23 mouse cellular contexts compared by ENCODE assay signal in the genomic region with DNA sequence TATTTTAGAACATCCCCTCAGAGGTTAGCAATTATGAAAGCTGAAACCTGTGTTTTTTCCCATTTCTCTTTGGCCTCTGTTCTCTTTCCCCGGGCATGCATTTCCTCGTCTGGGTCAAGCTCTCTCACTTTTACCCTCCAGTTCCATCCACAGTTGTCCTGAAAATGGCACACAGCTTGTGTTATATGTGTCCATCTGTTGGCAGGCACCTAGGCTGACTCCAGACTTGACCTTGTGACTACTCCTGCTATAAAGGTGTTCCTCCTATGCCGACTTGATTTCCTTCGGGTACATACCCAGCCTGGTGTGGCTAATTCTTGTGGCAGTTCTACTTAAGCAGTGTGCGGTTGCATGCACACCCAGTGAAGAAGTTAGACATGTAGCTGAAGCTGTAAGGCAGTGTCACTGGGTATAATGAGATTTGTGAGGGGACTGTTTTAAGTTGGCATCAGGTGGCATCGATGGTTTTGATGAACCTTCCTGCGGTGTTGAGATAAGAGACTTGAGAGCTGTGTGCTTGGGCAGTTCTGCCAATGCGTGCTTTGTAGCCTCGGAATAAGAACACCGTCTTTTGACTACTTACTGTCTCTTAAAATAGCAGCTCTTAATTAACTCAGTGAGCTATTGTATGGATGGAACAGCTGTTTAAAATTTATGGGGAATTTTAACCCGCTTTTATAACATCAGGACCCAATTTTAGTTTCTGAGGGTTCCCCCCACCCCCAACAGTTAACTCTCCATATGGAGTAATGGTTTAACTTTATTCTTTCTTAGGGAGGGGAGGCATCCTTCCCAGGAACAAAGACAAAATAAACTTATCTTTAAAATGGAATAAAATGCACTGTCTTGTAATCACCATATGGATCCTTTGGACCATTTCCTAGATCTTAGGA.
DNase-seq lines count a peak whose midpoint lies in the region; ATAC-seq and TF ChIP-seq lines count a peak whose summit lies in the region.
"Had no signal": no experiment of that assay in that cellular context is flagged by ENCODE, and none has a peak within 500 bp of the region (broad histone marks: within the 10 kb centered on the region; RNA-seq: fewer than 3 reads in every experiment).

No protein-coding gene starts in this region.

- H3K36me3 ChIP-seq in forebrain, embryonic 15.5 days = peaks cover 20% of the 10 kb centered on the region
- H3K36me3 ChIP-seq in forebrain, embryonic 12.5 days (replicated peaks) = peaks cover 35% of the 10 kb centered on the region
- H3K36me3 ChIP-seq in liver, embryonic 16.5 days (ENCODE audit: control insufficient read depth, insufficient read depth) = no peaks in the 10 kb centered on the region
- peaks cover 17% of the 10 kb centered on the region; the same call in 1 of the 2 replicates for H3K36me3 ChIP-seq in liver, embryonic 11.5 days (ENCODE audit: control insufficient read depth, insufficient read depth, low read length)

- 0 out of 2 replicates have a peak overlapping the region, but pooled peaks have one; percentile 23 for H3K27ac ChIP-seq in forebrain, embryonic 15.5 days (replicated peaks)
- H3K27ac ChIP-seq in forebrain, embryonic 12.5 days = no peak overlapping the region
- H3K27ac ChIP-seq in liver, embryonic 16.5 days (ENCODE audit: low read length) = no peak overlapping the region
- H3K27ac ChIP-seq in liver, embryonic 11.5 days (ENCODE audit: low read depth, low read length) = no peak overlapping the region
- H3K27ac ChIP-seq in olfactory bulb, adult 2 months (ENCODE audit: insufficient read depth, low read depth, low read length) = peak overlapping the region; percentile 16; the same call in 1 of the 2 replicates
- H3K27ac ChIP-seq: hindbrain, embryonic 10.5 days; hindbrain, postnatal 0 days; kidney, embryonic 15.5 days; midbrain, embryonic 10.5 days; stomach, embryonic 15.5 days had no signal

- DNase-seq in cerebellum, adult 11-12 months = peak; percentile 64
- no peak for DNase-seq in cerebellum, adult 11 months
- DNase-seq in liver, embryonic 11.5 days (ENCODE audit: low spot score) = no peak
- no peak for DNase-seq in urinary bladder, postnatal 14 days (ENCODE audit: low spot score)
- DNase-seq: adrenal gland, postnatal 14 days; gastrocnemius, postnatal 36 days; kidney, postnatal 4 days; lung, adult 2 months; right cerebral cortex, postnatal 25 days; thymus, adult 2 months had no signal

- TF ChIP-seq CTCF in olfactory bulb, adult 2 months (IDR thresholded peaks at IDR 0.05; ENCODE audit: insufficient read depth, low read depth, low read length) = no peak

- H3K4me1 ChIP-seq in forebrain, embryonic 15.5 days = peaks cover 18% of the 10 kb centered on the region
- H3K4me1 ChIP-seq in forebrain, embryonic 12.5 days = peaks cover 13% of the 10 kb centered on the region
- H3K4me1 ChIP-seq in liver, embryonic 16.5 days (ENCODE audit: control insufficient read depth, low read depth, low read length) = peaks cover 16% of the 10 kb centered on the region
- no peaks in the 10 kb centered on the region for H3K4me1 ChIP-seq in liver, embryonic 11.5 days (replicated peaks; ENCODE audit: control insufficient read depth, insufficient read depth, low read length)
- H3K4me1 ChIP-seq in olfactory bulb, adult 2 months (ENCODE audit: control insufficient read depth, insufficient read depth, low read length) = 0 out of 2 replicates have a peak, but pooled peaks cover 2% of the 10 kb centered on the region
- H3K4me1 ChIP-seq: stomach, embryonic 15.5 days had no signal

- H3K4me3 ChIP-seq in forebrain, embryonic 15.5 days = no peak overlapping the region
- H3K4me3 ChIP-seq in forebrain, embryonic 12.5 days (replicated peaks) = no peak overlapping the region
- H3K4me3 ChIP-seq in liver, embryonic 16.5 days (ENCODE audit: low read depth, low read length) = no peak overlapping the region
- H3K4me3 ChIP-seq in liver, embryonic 11.5 days (ENCODE audit: low read depth, low read length) = no peak overlapping the region
- no peak overlapping the region for H3K4me3 ChIP-seq in olfactory bulb, adult 2 months (ENCODE audit: insufficient read depth, low read depth, low read length)
- H3K4me3 ChIP-seq: erythroblast, embryonic 14.5 days; hindbrain, embryonic 10.5 days; kidney, embryonic 15.5 days; midbrain, embryonic 10.5 days; stomach, embryonic 15.5 days had no signal

- no peaks in the 10 kb centered on the region for H3K27me3 ChIP-seq in forebrain, embryonic 15.5 days
- H3K27me3 ChIP-seq in forebrain, embryonic 12.5 days = no peaks in the 10 kb centered on the region
- H3K27me3 ChIP-seq in liver, embryonic 16.5 days (ENCODE audit: control insufficient read depth, insufficient read depth, low read depth, low read length) = no peaks in the 10 kb centered on the region
- no peaks in the 10 kb centered on the region for H3K27me3 ChIP-seq in liver, embryonic 11.5 days (replicated peaks; ENCODE audit: control insufficient read depth, insufficient read depth, low read length)
- H3K27me3 ChIP-seq: kidney, embryonic 15.5 days; stomach, embryonic 15.5 days had no signal

- no peak for TF ChIP-seq POLR2A in olfactory bulb, adult 2 months (IDR thresholded peaks at IDR 0.05; ENCODE audit: insufficient read depth, low read depth, low read length)

- no peak overlapping the region for H3K9ac ChIP-seq in forebrain, embryonic 15.5 days (replicated peaks)
- H3K9ac ChIP-seq in forebrain, embryonic 12.5 days = no peak overlapping the region
- H3K9ac ChIP-seq in liver, embryonic 16.5 days (ENCODE audit: low read depth, low read length) = no peak overlapping the region
- no peak overlapping the region for H3K9ac ChIP-seq in liver, embryonic 11.5 days (ENCODE audit: low read depth, low read length)
- H3K9ac ChIP-seq: kidney, embryonic 15.5 days; stomach, embryonic 15.5 days had no signal

- WGBS in forebrain, embryonic 15.5 days = 65% methylated on average over 11 of the region's 11 CpGs
- WGBS in forebrain, embryonic 12.5 days = 86% methylated on average over 11 of the region's 11 CpGs
- 57% methylated on average over 11 of the region's 11 CpGs for WGBS in liver, embryonic 16.5 days (ENCODE audit: insufficient replicate concordance)
- WGBS in liver, embryonic 11.5 days = 86% methylated on average over 11 of the region's 11 CpGs
- 40% methylated on average over 11 of the region's 11 CpGs for WGBS in olfactory bulb, adult 2 months

- no peak for ATAC-seq in forebrain, embryonic 15.5 days (replicated peaks)
- no peak for ATAC-seq in forebrain, embryonic 12.5 days (ENCODE audit: low FRiP score)
- peak; percentile 50; the same call in 1 of the 2 replicates for ATAC-seq in liver, embryonic 16.5 days (ENCODE audit: low read depth)
- ATAC-seq in liver, embryonic 11.5 days (replicated peaks; ENCODE audit: low FRiP score) = no peak
- ATAC-seq: activated CD4-positive, CD25-positive, alpha-beta regulatory T cell, adult 4 months; CD4-positive, CD25-positive, alpha-beta regulatory T cell, adult 4 months; hindbrain, postnatal 0 days; intestine, postnatal 0 days had no signal

- H3K4me2 ChIP-seq in forebrain, embryonic 15.5 days (replicated peaks) = no peak overlapping the region
- no peak overlapping the region for H3K4me2 ChIP-seq in forebrain, embryonic 12.5 days
- no peak overlapping the region for H3K4me2 ChIP-seq in liver, embryonic 16.5 days (ENCODE audit: low read depth, low read length)
- H3K4me2 ChIP-seq in liver, embryonic 11.5 days = no peak overlapping the region
- H3K4me2 ChIP-seq: kidney, embryonic 15.5 days; stomach, embryonic 15.5 days had no signal

- no peaks in the 10 kb centered on the region for H3K9me3 ChIP-seq in forebrain, embryonic 15.5 days
- no peaks in the 10 kb centered on the region for H3K9me3 ChIP-seq in forebrain, embryonic 12.5 days
- H3K9me3 ChIP-seq in liver, embryonic 16.5 days (replicated peaks; ENCODE audit: control insufficient read depth, low read length) = no peaks in the 10 kb centered on the region
- no peaks in the 10 kb centered on the region for H3K9me3 ChIP-seq in liver, embryonic 11.5 days (ENCODE audit: control insufficient read depth, low read length)
- H3K9me3 ChIP-seq: hindbrain, embryonic 10.5 days; kidney, embryonic 15.5 days; midbrain, embryonic 10.5 days; stomach, embryonic 15.5 days had no signal

Comparison
In these comparisons a context has a peak if more than half of its experiments do, and no peak if none do; other contexts are left out.
1. H3K27ac ChIP-seq: peak in forebrain, embryonic 15.5 days (single experiment) and olfactory bulb, adult 2 months (single experiment); none in forebrain, embryonic 12.5 days (single experiment), liver, embryonic 16.5 days (single experiment) and liver, embryonic 11.5 days (single experiment).